Mouse (Mus musculus) adrenal gland, postnatal 10 days (tissue): ENCODE results near the gene Reck. TPM values are rescaled to one million over a fixed set of nuclear protein-coding genes. Genes with fewer than 3 reads are reported as not detected.
A peak's percentile ranks its signal among the peaks of the same experiment; 100 is the strongest.

Experiments
- DNase-seq: peaks from one replicate; pipeline ENCODE4 v3.0.0; 2021; ENCODE audit warnings: mixed read lengths
- total RNA-seq, 2 experiments: library from RNA; stranded (reverse); gene quantifications; 2 replicates each; pipeline ENCODE4 v1.2.3; 2021

Gene Reck
- total RNA-seq, 2 experiments from 2014 or later = 17.1 to 18.1 TPM

DNA sequence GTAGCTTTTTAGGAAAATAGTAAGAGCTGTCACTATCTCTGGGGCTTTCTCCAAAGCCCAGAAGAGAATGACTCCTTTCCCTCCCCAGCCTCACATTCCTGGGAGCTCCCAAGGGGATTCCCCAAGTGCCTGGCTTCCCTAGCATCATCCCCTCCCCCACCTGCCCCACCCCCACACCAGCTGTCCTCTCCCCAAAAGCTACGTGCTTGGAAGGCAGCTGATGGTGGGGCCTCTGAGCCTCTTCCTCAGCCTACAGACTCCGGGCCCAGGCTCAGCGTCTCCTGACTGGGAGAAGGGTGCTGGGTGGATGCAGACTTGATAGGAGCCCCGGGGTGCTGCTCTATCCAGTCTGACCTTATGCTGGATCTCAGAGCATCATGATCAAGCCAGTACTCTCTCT lies 94.0 kb downstream of the Reck start:
- DNase-seq = no peak

DNA sequence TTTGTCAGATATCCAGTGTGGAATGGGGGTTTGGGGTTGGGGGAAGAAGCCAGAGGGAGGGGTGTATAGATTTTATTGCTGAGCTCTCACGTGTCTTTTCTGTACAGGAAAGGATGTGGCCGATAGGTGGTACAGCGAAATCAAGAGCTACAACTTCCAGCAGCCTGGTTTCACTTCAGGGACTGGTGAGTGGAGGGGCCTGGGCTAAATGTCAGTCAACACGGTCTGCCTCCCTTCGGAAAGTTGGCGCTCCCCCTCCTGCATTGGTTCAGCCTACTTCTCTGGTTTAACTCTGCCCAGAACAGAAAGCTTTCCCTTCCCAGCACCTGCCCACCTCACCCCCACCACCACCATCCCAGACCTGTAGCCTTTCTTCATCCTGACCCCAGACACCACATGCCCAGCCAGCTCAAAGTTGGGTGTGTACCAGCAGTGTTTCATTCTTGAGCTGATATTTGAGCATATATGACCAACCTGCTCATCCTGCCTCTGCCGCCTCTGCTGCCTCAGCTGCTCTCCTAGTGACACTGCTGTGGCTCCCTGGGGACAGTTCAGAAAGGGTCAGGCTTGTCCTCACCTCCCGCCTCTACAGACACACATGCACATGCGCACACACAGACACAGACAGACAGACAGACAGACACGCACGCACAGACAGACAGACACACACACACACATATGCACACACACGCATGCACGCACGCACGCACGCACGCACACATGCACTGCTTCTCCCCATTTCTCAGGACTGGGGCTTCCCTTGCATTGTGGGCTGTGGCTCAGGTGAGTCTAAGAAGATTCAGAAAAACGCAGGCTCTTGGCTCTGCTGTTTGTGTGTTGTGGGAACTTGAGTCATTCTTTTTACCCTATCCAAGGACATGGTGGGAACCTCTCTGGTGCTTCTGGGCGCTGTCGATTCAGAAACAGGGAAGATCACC lies 95.3 kb downstream of the Reck start:
- no peak for DNase-seq

- DNase-seq = no peak
Observed at GRCm38 (mm10) chr4:43971541-43972136, 96.3 kb downstream of the Reck start.

- DNase-seq = peak; percentile 71
Observed at GRCm38 (mm10) chr4:43972137-43972591, 96.8 kb downstream of the Reck start.

GRCm38 (mm10) chr4:43973526-43973981 lies 98.2 kb downstream of the Reck start:
- DNase-seq = peak; percentile 69

DNA sequence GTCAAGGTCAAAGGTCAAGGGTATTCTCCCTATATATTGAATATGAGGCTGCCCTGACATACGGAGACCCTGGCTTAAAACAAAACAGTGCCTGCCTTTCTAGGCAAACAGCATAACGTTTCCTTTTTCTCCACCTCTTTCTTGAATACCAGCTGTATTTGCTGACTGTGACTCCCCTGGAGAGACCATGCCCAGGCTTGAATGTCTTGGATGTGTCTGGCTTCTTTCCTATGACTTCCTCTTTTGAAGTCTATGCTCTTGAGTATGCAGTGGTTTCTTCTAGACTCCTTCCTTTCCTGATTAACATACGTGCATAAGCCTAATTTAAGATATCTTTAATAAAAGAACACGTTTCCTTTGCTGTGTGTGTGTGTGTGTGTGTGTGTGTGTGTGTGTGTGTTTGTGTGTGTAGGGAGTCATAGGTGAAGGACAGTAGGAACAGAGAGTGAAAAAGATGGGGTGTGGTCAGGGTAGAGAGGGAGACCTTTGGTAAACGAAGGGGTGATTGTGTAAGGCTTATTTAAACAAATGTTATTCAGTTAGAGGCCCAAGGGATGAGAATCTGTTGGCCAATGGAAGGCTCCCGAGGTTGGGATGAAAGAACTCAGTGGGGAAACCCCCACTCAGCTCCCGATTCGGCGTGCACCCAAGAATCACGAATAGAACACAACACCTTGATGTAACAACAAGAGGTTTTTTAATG lies 99.7 kb downstream of the Reck start:
- no peak for DNase-seq

GRCm38 (mm10) chr4:43976223-43976740 lies 101.0 kb downstream of the Reck start:
- DNase-seq = no peak

DNA sequence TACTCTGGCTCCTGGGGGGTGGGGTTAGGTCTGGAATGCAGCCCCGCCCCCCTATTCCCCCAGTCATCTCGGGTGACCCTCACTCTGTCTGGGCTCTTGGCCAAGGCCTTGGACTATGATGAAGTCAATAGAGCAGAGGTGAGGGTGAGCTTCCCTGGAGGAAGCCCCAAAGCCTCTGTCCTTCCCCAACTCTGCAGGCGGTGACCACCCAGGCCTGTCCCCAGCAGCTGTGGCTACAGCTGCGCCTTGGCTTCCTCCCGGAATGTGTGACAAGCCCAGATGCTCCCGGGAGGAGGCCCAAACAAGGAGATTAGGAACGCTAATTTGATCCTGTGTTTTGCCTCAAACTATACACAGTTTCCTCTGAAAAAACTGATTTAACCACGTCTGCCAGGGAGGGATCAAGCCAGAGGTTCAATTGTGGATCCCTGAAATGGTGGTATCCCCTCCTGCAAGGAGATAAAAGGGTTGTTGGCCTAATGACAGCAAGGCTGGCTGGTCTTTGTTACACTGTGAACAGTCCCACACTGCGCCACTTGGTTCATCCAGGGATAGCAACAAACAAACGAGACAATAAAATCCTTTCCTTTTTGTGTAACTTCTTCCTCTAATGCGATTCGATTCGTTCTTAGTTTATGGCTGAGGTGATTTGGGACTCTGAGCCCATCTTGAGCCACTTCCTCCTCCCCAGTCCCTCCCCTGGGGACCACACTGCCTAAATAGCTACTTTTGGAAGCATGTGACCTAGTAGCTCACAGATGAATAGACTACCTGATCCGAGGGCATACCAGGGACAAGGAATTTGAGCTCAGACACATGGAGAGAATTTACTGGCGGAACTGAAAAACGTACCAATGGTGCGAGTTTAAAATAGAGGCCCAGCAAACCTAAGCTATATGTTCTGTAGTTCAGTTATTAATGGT lies 103.5 kb downstream of the Reck start:
- peak; percentile 76 for DNase-seq

DNA sequence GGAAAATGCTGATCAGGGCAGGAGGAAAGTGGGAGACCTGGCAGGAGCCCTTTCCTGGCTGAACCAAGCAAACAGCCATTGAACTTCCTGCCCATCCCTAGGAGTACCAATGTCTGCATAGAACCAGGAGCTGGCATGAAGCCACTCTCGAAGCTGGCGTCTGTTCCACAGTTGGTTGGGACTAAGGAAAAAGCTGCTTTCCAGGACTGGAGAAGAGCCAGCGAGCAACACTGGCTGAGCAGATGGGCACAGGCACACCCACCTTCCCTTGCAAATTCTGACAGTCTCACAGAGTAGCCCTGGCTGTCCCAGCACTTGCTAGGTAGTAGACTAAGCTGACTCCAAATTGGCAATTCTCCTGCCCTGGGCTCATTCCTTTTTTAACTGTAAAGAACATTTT lies 104.4 kb downstream of the Reck start:
- DNase-seq = peak; percentile 82

DNA sequence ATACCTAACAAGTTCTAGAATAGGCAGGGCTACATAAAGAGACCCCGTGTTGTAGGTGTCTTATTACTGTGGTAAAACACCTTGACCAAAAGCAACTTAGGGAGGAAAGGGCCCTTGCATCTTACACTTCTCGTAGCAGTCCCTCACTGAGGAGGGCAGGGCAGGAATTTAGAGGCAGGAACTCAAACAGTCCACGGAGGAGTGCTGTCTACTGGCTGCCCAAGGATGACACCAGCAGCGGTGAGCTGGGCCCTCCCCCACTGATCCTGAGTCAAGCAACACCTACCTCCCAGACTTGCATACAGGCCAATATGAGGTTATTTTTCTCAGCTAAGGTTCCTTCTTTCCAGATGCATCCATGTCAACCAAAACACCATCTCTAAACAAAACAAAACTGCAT lies 104.9 kb downstream of the Reck start:
- DNase-seq = no peak

DNA sequence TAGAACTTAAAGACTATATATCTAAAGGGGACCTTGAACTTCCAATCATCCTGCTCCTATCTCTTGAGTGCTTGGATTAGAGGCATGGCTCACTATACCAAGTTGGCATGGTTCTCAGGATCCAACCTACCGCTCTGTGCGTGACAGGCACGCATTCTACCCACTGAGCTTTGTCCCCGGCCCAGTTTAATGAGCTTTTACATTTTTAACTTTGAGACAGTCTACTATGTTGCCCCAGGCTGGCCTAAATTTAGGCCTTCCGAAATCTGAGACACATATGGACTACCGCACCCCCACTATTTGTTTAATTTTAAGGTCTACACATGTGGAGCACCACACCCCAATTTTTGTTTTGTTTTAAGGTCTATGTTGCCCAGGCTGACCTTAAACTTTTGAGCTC lies 105.5 kb downstream of the Reck start:
- DNase-seq = no peak

DNA sequence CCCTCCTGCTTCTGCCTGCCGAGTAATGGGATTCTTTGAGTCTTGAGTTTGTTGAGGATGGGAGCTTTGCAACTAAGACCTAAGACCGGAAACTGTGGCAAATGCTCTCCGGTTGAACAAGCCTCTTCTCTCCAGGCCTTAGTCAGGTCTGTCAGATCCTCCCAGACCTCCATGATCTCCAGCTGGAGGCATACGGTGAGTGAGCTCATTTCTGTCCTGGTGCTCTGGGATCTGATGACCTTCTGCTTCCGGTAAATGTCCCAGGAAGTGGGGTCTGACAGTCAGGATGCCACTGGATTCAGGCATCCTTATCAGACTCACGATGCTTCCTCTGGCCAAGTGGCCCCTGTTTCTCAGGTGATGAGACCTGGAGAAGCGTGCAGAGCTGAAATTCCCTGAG lies 105.9 kb downstream of the Reck start:
- no peak for DNase-seq

DNA sequence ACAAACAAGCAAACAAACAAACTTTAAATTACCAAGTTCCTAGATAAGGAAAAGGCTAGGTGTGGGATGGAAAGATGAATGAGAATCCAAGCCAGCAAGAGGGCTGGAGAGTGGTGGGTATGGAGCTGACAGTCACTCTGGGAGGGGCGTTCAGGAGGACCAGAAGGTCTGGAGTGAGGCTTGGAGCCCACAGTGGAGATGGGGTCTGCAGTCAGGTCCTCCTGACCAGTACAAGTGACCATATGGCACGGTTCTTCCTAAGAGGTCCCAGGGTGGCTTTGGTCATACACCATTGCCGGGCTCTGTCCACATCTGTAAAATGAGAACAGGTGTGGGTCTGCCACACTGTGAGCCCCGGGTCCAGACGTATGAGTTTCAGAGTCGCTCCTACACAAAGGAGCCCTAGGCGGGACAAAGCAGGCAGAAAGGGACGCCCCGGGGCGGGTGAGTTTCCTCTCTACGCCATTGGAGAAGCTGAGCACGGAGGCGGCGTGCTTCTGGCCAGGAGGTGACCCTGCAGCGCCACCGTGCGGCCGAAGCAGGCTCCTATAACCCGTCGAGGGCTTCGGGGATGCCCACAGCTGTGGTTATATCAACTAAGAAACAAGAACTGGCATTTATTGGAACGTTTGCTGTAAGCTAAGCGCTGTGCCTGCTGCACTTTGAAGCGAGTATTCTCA lies 106.9 kb downstream of the Reck start:
- peak; percentile 98 for DNase-seq

- DNase-seq = no peak
Observed at GRCm38 (mm10) chr4:43983181-43983580, 107.9 kb downstream of the Reck start, which contains the start of gene Ccin. Gene Ccin, plus strand, starts transcription at chr4:43983483.

- no peak for DNase-seq
Observed at GRCm38 (mm10) chr4:43983756-43984155, 108.4 kb downstream of the Reck start.

- no peak for DNase-seq
Observed at GRCm38 (mm10) chr4:43984326-43984725, 109.0 kb downstream of the Reck start.

DNA sequence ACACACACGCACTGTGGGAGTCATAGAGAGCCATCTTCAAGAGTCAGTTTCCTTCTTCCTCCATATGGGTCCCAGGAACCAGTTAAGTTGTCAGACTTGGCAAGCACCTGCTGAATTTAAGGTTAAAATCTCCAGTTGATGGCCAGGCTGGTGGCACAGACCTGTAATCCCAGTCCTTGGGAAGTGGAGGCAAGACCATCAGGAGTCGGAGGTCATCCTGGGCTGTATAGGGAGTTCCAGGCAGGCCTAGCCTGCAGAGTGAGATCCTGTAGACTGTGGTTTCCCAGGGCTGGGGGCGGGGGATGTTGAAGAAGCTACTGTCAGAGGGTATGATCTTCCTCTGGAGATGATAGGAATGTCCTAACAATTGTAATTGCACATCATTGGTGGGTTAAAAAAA lies 113.6 kb downstream of the Reck start:
- DNase-seq = no peak

- DNase-seq = no peak
Observed at GRCm38 (mm10) chr4:43993072-43993471, 117.7 kb downstream of the Reck start.

- DNase-seq = no peak
Observed at GRCm38 (mm10) chr4:43994342-43994741, 119.0 kb downstream of the Reck start.
